Mouse (Mus musculus): Measurements from ENCODE around the gene Mipep.

Gene Mipep

GRCm38 (mm10) chr14:60757265-60757664, 27.1 kb upstream of the Mipep start:
- DNase-seq (ENCODE audit: low read depth, low spot score): no peak

GRCm38 (mm10) chr14:60757722-60758121, 26.7 kb upstream of the Mipep start:
- DNase-seq (ENCODE audit: low read depth, low spot score): no peak

GRCm38 (mm10) chr14:60759097-60759496, 25.3 kb upstream of the Mipep start:
- no peak for DNase-seq (ENCODE audit: low read depth, low spot score)

GRCm38 (mm10) chr14:60761801-60762200, 22.6 kb upstream of the Mipep start:
- DNase-seq (ENCODE audit: low read depth, low spot score): no peak

GRCm38 (mm10) chr14:60762754-60763153, 21.6 kb upstream of the Mipep start:
- no peak for DNase-seq (ENCODE audit: low read depth, low spot score)

GRCm38 (mm10) chr14:60763746-60764145, 20.6 kb upstream of the Mipep start:
- DNase-seq (ENCODE audit: low read depth, low spot score): no peak

GRCm38 (mm10) chr14:60764526-60764925, 19.8 kb upstream of the Mipep start:
- DNase-seq (ENCODE audit: low read depth, low spot score): no peak

- no peak for DNase-seq (ENCODE audit: low read depth, low spot score)
These were observed 19.3 kb upstream of the Mipep start for GRCm38 (mm10) chr14:60765025-60765424.

GRCm38 (mm10) chr14:60767884-60768283, 16.5 kb upstream of the Mipep start, which contains the start of gene C1qtnf9:
TSS of gene C1qtnf9 (plus strand) at chr14:60768134.
- no peak for DNase-seq (ENCODE audit: low read depth, low spot score)

- DNase-seq (ENCODE audit: low read depth, low spot score): no peak
These were observed 15.0 kb upstream of the Mipep start for GRCm38 (mm10) chr14:60769340-60769739.

GRCm38 (mm10) chr14:60770594-60770993, 13.8 kb upstream of the Mipep start:
- no peak for DNase-seq (ENCODE audit: low read depth, low spot score)

GRCm38 (mm10) chr14:60771057-60771456, 13.3 kb upstream of the Mipep start:
- peak; percentile 54 for DNase-seq (ENCODE audit: low read depth, low spot score)

- DNase-seq (ENCODE audit: low read depth, low spot score): no peak
These were observed 10.9 kb upstream of the Mipep start for GRCm38 (mm10) chr14:60773476-60773875.

- DNase-seq (ENCODE audit: low read depth, low spot score): no peak
These were observed 7.9 kb upstream of the Mipep start for GRCm38 (mm10) chr14:60776521-60776920.

- no peak for DNase-seq (ENCODE audit: low read depth, low spot score)
These were observed 6.9 kb upstream of the Mipep start for GRCm38 (mm10) chr14:60777485-60777919.

- DNase-seq (ENCODE audit: low read depth, low spot score): no peak
These were observed 5.2 kb upstream of the Mipep start for GRCm38 (mm10) chr14:60779198-60779597.

GRCm38 (mm10) chr14:60782121-60782656, 2.2 kb upstream of the Mipep start:
- no peak for DNase-seq (ENCODE audit: low read depth, low spot score)

GRCm38 (mm10) chr14:60783196-60783595, 1.2 kb upstream of the Mipep start:
- no peak for DNase-seq (ENCODE audit: low read depth, low spot score)

- peak; percentile 34 for DNase-seq (ENCODE audit: low read depth, low spot score)
These were observed 5.7 kb downstream of the Mipep start for GRCm38 (mm10) chr14:60790103-60790502.

GRCm38 (mm10) chr14:60796600-60797322, 12.4 kb downstream of the Mipep start:
- DNase-seq (ENCODE audit: low read depth, low spot score): no peak

GRCm38 (mm10) chr14:60797596-60797995, 13.2 kb downstream of the Mipep start:
- no peak for DNase-seq (ENCODE audit: low read depth, low spot score)

GRCm38 (mm10) chr14:60798721-60799120, 14.3 kb downstream of the Mipep start:
- no peak for DNase-seq (ENCODE audit: low read depth, low spot score)

Data from embryo, embryonic 11.5 days (tissue).